Mouse (Mus musculus) liver, postnatal 0 days (tissue): Measurements from ENCODE around the gene Vegfd.

Experiments used
- CTCF ChIP-seq: sonication (generic); IDR thresholded peaks from 2 replicates; pipeline ENCODE4 v1.5.1; 2016; ENCODE audit warnings: antibody characterized with exemption, low read depth
- EP300 ChIP-seq: IDR thresholded peaks from 2 replicates; pipeline ENCODE4 v1.6.1; 2016; ENCODE audit warnings: antibody characterized with exemption, low read depth, mild to moderate bottlenecking

DNA sequence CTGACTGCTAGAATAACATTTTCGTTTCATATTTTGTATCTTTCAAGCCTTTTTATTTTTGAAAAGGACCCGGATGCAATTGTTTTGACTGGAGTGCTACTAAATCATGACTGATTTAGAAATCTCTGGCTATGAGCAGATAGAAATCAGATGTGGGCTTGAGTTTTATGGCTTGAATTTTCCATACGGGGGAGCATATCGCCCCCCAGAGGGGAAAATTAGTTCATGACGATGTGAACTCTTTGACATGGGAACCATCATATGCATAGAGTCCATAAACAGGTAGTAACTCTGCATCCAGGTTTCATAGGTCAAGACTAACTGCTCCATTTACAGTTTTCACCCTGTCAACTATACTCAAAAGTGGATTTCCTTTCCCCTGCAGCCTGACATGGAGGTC is 1.4 kb downstream of the Vegfd start:
- TF ChIP-seq EP300 = no peak
- TF ChIP-seq CTCF = no peak
